Mouse (Mus musculus) neural tube, embryonic 10.5 days (tissue): ENCODE data around the gene Dolk.

Source experiments
- DNase-seq: peaks from one replicate; pipeline ENCODE4 v3.0.0-alpha.2; 2017; ENCODE audit warnings: low spot score; ENCODE audit errors: extremely low spot score

Dolk gene

GRCm38 (mm10) chr2:30268371-30268770, 17.8 kb downstream of the Dolk start:
- DNase-seq = no peak

DNA sequence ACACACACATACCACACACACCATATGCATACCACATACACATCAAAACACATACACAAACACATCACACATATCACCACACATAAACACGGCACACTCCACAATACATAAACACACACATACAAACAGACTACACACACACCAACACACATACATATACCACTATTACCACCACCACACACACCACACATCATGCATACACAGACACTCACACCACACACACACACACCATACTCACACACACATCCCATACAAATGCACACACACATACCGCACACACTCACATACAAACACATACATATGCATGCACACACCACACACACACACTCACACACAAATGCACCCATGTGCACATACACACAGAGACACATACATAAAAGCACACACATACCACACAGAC, 18.7 kb downstream of the Dolk start:
- no peak for DNase-seq

GRCm38 (mm10) chr2:30266392-30266941, 19.7 kb downstream of the Dolk start:
- DNase-seq = no peak

DNA sequence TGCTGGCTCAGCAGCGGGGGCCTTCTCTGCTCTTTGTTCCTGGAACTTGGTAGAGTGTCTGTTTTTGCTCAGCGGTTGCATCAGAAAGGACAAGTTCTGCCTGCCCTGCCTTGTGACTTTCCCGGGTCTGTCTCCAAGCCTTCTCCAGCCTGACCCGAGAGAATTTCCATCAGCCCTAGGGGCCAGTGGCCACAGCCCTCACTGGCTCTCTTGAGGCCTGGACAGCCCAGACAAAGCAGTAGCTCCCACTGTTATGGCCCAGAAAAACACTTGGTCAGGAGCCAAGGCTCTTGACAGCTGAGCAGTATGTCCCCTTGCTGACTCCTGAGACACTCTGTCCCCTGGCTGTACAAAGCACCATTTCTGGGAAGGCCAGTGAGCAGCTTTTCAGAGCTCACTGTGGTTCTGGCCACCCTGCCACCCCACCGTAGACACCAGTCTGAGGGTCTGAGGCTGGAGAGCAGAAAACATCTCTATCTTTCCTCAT, 20.3 kb downstream of the Dolk start, which contains the start of gene Phyhd1:
Phyhd1 (plus strand) TSS at position 437 of the 487 bp plus-strand sequence.
- DNase-seq = no peak

DNA sequence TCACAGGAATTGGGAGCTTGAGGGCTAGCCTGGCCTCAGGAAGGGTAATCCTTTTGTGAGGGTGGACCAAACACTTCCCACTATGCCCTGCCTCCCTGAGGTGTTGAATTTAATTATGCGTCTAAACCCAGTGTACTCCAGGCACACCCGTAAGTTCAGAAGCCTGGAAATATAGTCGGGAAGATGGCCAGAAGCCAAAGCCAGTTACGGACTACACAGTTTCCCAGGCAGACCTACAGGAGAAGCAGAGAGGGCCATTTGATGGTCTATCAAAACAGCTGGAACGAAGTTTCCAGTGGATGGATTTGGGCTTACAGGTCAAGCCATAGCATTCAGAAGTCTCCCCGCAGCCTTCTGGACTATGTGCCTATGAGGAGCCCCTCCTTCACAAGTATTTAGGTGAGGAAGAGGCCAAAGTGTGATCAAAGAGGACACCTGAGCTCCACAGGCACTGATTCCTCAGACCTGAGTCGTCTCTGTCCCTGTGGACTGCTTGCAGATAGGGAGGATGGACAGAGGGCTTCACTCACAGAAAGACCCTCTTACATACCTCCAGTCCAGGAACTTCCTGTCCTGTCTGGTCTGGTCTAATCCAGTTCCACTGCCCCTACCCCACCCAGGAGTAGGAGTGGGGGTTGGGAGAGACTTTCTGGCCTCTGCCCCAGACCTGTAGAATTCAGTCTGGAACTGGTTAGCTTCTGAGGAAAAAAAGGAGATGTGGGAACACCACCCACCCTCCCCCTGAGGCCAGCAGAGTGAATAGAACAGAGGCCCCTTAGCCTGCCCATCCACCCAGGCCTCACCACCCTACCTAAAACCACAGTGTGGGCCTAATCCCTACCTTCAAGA, 21.2 kb downstream of the Dolk start:
- DNase-seq = no peak

DNA sequence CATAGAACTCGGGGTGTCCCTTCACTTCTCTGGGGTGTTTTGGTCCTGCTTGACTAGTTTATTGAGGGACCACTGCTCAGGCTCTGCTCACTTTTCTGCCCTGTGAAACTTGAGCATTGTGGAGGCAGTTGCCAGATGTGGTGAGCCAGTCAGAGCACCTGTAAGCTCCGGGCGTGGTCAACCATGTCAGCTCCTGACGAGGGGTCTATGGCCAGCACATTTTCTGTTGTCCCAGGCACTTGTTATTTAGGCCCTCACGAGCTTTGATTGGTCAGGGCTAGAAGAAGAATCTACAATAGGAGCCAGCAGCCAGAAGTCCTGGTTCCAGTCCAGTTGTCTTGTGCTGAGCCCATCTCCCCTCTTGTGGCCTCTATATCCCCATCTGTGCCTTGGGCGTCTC, 22.3 kb downstream of the Dolk start:
- DNase-seq = no peak

- DNase-seq = no peak
Observed at GRCm38 (mm10) chr2:30262840-30263441, 23.2 kb downstream of the Dolk start.

GRCm38 (mm10) chr2:30261921-30262839, 24.0 kb downstream of the Dolk start:
- no peak for DNase-seq

DNA sequence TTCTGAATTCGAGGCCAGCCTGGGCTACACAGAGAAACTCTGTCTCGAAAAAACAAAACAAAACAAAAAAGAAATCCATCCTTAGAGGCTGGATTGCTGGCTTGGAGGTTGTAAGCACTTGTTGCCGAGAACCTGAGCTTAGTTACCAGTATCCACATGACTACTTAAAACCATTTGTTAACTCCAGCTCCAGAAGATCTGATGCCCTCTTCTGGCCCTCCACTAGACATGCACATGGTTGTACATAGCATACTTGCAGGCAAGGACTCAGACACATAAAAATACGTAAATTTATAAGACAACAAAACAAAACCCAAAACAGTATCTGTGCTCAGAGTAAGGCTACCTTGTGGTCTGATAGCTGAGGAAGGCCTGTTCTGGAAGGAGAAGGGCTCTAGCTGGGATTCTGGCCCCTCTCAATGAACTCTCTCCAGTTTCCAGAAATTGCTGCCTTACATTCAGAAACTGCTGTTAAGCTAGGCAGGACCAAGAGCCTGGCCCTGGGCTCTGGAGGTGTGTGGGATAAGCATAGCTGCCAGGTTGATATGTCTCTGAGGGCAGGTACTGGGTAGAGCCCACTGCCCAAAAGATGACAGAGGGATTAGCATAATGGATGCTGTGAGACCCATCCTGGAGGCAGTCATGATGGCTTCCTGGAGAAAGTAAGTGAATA, 24.9 kb downstream of the Dolk start:
- DNase-seq = no peak

DNA sequence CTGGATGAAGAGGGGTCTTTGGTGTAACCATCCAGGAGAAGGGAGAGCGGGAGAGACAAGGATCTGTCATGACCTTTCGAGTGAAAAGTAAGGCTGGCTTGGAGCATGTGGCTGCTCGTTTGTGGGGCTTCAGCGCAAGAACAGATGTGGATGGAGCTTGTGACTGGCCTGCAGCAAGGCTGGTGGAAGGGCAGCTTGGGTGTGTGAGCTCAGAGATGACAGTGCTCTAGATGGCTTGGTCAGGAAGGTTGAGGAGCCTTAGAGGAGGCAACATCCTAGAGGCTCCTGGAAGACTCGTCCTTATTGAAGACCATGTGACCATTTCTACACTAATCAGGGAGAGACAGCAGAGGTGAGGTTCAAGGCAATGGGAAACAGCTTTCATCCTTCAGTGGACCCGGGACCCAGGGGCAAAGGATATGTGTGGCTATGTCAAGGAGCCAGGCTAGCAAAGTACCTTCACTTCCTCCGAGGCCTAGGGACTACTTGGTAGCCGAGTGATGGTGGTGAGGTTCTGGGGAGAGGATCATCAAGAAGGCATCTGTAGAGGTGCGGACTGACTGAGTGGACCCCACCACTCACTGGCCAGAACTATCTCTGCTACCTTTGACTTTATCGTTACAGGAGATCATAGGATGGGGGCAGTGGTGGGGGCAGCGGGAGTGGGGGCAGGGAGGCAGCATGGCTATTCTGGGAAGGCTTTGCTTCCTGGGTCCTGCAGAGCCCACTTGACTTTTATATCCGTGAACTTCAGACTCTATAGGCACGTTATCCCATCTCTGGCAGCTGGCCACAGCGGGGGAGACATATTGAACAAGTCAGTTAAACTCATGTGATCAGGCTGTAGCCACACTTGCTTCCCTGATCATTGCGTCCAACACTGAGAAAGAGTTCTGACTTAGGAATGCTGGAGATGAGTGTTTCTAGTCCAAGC, 26.7 kb downstream of the Dolk start:
- DNase-seq = no peak

GRCm38 (mm10) chr2:30258600-30258999, 27.5 kb downstream of the Dolk start:
- no peak for DNase-seq

GRCm38 (mm10) chr2:30257699-30258460, 28.3 kb downstream of the Dolk start:
- DNase-seq = no peak

GRCm38 (mm10) chr2:30256616-30257350, 29.4 kb downstream of the Dolk start:
- DNase-seq = no peak

DNA sequence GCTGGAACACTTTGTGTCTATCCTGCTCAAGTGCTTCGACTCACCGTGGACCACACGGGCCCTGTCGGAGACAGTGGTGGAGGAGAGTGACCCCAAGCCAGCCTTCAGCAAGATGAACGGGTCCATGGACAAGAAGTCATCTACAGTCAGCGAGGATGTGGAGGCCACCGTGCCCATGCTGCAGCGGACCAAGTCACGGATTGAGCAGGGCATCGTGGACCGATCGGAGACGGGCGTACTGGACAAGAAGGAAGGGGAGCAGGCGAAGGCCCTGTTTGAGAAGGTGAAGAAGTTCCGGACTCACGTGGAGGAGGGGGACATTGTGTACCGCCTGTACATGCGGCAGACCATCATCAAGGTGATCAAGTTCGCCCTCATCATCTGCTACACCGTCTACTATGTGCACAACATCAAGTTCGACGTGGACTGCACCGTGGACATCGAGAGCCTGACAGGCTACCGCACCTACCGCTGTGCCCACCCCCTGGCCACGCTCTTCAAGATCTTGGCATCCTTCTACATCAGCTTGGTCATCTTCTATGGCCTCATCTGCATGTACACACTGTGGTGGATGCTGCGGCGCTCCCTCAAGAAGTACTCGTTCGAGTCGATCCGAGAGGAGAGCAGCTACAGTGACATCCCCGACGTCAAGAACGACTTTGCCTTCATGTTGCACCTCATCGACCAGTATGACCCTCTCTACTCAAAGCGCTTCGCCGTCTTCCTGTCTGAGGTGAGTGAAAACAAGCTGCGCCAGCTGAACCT, 30.3 kb downstream of the Dolk start:
- no peak for DNase-seq

DNA sequence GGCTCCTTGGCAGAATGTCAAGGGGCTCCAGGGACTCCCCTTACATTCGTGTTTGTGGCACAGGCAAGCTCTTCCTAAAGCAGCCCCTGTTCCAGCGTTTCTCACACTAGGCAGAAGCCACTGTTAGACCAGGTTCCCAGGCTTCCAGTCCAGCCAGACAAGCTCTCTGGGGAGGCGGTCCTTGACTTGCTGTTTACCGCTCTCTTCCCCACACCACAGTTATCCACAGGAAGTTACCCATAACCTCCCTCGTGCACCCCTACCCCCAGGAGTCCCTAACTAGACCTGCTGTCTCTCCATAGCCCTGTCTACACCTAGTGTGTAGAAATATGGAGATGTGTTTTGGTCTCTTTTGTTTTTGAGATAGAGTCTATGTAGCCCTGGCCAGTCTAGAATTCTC, 32.3 kb downstream of the Dolk start:
- no peak for DNase-seq

- no peak for DNase-seq
Observed at GRCm38 (mm10) chr2:30252521-30252920, 33.6 kb downstream of the Dolk start.

DNA sequence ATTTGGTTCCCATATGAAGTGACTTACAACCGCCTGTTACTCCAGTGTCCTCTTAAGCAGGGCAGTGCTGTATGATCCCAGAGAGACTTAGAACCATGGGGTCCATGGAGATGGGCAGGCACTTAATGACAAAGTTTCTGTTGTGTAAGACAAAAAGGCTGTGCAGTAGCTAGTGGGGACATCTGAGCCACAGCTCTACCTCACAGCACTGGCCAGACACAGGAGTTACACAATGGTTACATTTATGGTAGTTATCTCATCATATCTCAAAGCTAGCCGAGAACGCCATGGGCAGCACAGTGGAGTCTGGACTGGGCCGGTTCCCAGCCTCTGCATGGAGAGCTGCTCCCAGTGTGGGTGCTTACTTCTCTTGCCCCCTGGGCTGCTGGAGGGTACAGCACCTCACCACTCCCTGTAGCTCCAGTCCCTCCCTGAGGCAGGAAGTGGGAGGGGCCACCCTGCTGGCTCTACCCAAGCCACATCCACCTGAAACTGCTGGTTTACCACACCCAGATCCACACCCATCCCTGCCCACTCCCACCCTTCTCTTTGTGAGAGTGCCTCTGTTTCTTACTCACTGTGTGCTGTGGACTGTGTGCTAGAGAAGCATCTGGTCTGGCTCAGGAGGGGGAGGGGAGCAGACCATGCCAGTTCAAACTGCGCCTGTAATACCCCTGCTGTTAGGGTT, 34.6 kb downstream of the Dolk start:
- DNase-seq = no peak
